Mouse (Mus musculus) lung, embryonic 14.5 days (tissue): ENCODE results near the gene Ltbp1. TPM values are rescaled to one million over a fixed set of nuclear protein-coding genes. Genes with fewer than 3 reads are reported as not detected.

ENCODE experiments used
- ATAC-seq: fragments of 200-750 bp; cut with Nextera tagmentation; 2 replicates; pipeline ENCODE4 v1.8.0; 2017; ENCODE audit warnings: mild to moderate bottlenecking, moderate TSS enrichment, moderate library complexity; ENCODE audit not compliant: insufficient read depth
- DNase-seq: peaks from one replicate; pipeline ENCODE4 v3.0.0-alpha.2; 2015
- H3K27ac ChIP-seq: fragments of 300-500 bp; sonication (generic); 2 replicates; pipeline ENCODE4 v1.5.1; 2014; ENCODE audit warnings: low read depth, mild to moderate bottlenecking, moderate library complexity
- H3K27me3 ChIP-seq: fragments of 300-500 bp; sonication (generic); 2 replicates; pipeline ENCODE4 v1.6.1; 2014; ENCODE audit warnings: low read length, control low read depth; ENCODE audit not compliant: insufficient read depth
- H3K36me3 ChIP-seq: fragments of 300-500 bp; sonication (generic); 2 replicates; pipeline ENCODE4 v1.6.1; 2014; ENCODE audit warnings: control low read depth; ENCODE audit not compliant: insufficient read depth
- H3K4me1 ChIP-seq: fragments of 300-500 bp; sonication (generic); 2 replicates; pipeline ENCODE4 v1.6.1; 2014; ENCODE audit warnings: antibody characterized with exemption, control low read depth; ENCODE audit not compliant: insufficient read depth
- H3K4me2 ChIP-seq: fragments of 300-500 bp; sonication (generic); 2 replicates; pipeline ENCODE4 v1.6.1; 2014; ENCODE audit warnings: mild to moderate bottlenecking
- H3K4me3 ChIP-seq: fragments of 300-500 bp; sonication (generic); 2 replicates; pipeline ENCODE4 v1.5.1; 2014; ENCODE audit warnings: low read depth, low read length
- H3K9ac ChIP-seq: fragments of 300-500 bp; sonication (generic); 2 replicates; pipeline ENCODE4 v1.6.1; 2014
- H3K9me3 ChIP-seq: fragments of 300-500 bp; sonication (generic); 2 replicates; pipeline ENCODE4 v1.6.1; 2016; ENCODE audit warnings: low read depth, low read length, control low read depth
- CTCF ChIP-seq: IDR thresholded peaks from 2 replicates; pipeline ENCODE4 v1.5.1; 2016; ENCODE audit warnings: antibody characterized with exemption, low read depth
- WGBS: fragments of 180-500 bp; shearing (Covaris S2); extraction: QIAGEN DNeasy Blood & Tissue Kit; methylation state at CpG from one replicate; pipeline ENCODE4 v1.1.7; 2014; 5-methylcytosine and 5-hydroxymethylcytosine counted together
- polyA plus RNA-seq: library from polyadenylated mRNA; unstranded; fragments of >200 nt; fragmentation: Nextera tagmentation; extraction: Ambion mirVana; gene quantifications from 2 replicates; pipeline ENCODE4 v1.2.1, GENCODE M21; 2014

Gene Ltbp1
- polyA plus RNA-seq, 1 experiment from 2014 or later, result 33.8 TPM

- ATAC-seq (no peak), DNase-seq (no peak)
- no peaks in the 10 kb centered on the region for H3K4me1 ChIP-seq
- no peak overlapping the region for H3K27ac ChIP-seq
- H3K27me3 ChIP-seq, result no peaks in the 10 kb centered on the region
- H3K4me3 ChIP-seq, result no peak overlapping the region
- H3K9me3 ChIP-seq, result no peaks in the 10 kb centered on the region
- H3K9ac ChIP-seq, result no peak overlapping the region
- H3K4me2 ChIP-seq, result no peak overlapping the region
- peaks cover 5% of the 10 kb centered on the region; the same call in 1 of the 2 replicates for H3K36me3 ChIP-seq
- TF ChIP-seq CTCF, result no peak
- 56% methylated on average over 1 of the region's 1 CpGs for WGBS
Measured at GRCm38 (mm10) chr17:75305714-75306113, 300.3 kb downstream of the Ltbp1 start.

GRCm38 (mm10) chr17:75307070-75308011, 302.0 kb downstream of the Ltbp1 start:
- no peak overlapping the region for H3K9ac ChIP-seq
- peak overlapping the region; percentile 80 for H3K27ac ChIP-seq
- no peak for TF ChIP-seq CTCF
- no peaks in the 10 kb centered on the region for H3K27me3 ChIP-seq
- DNase-seq (peak; percentile 68), ATAC-seq (peak; percentile 65; the same call in 1 of the 2 replicates)
- 51% methylated on average over 18 of the region's 18 CpGs for WGBS
- H3K9me3 ChIP-seq, result no peaks in the 10 kb centered on the region
- no peaks in the 10 kb centered on the region for H3K4me1 ChIP-seq
- peak overlapping the region; percentile 1; the same call in 1 of the 2 replicates for H3K4me2 ChIP-seq
- peaks cover 5% of the 10 kb centered on the region; the same call in 1 of the 2 replicates for H3K36me3 ChIP-seq
- H3K4me3 ChIP-seq, result no peak overlapping the region

- no peak overlapping the region for H3K4me2 ChIP-seq
- DNase-seq, result no peak
Measured at GRCm38 (mm10) chr17:75317106-75317505, 311.7 kb downstream of the Ltbp1 start.

GRCm38 (mm10) chr17:75323229-75323628, 317.9 kb downstream of the Ltbp1 start:
- peaks cover 11% of the 10 kb centered on the region; the same call in 1 of the 2 replicates for H3K36me3 ChIP-seq
- H3K4me3 ChIP-seq, result no peak overlapping the region
- no peaks in the 10 kb centered on the region for H3K27me3 ChIP-seq
- TF ChIP-seq CTCF, result no peak
- H3K27ac ChIP-seq, result no peak overlapping the region
- no peaks in the 10 kb centered on the region for H3K4me1 ChIP-seq
- DNase-seq, result no peak
- ATAC-seq, result no peak
- 62% methylated on average over 5 of the region's 5 CpGs for WGBS
- H3K4me2 ChIP-seq, result no peak overlapping the region
- no peaks in the 10 kb centered on the region for H3K9me3 ChIP-seq
- H3K9ac ChIP-seq, result no peak overlapping the region

More at GRCm38 (mm10) chr17:75317106-75317505, 311.7 kb downstream of the Ltbp1 start:
- Histone ChIP-seq H3K4me3 (no peak overlapping the region), H3K27ac (no peak overlapping the region), H3K4me1 (no peaks in the 10 kb centered on the region), H3K36me3 (peaks cover 10% of the 10 kb centered on the region), H3K9ac (no peak overlapping the region), H3K27me3 (no peaks in the 10 kb centered on the region), H3K9me3 (no peaks in the 10 kb centered on the region)
- no peak for ATAC-seq
- 71% methylated on average over 4 of the region's 4 CpGs for WGBS
- no peak for TF ChIP-seq CTCF

- no peaks in the 10 kb centered on the region for H3K4me1 ChIP-seq
- no peak overlapping the region for H3K4me3 ChIP-seq
- H3K36me3 ChIP-seq, result peaks cover 11% of the 10 kb centered on the region; the same call in 1 of the 2 replicates
- TF ChIP-seq CTCF, result no peak
- no peak overlapping the region for H3K4me2 ChIP-seq
- H3K27me3 ChIP-seq, result no peaks in the 10 kb centered on the region
- ATAC-seq, result no peak
- 81% methylated on average over 10 of the region's 10 CpGs for WGBS
- no peaks in the 10 kb centered on the region for H3K9me3 ChIP-seq
- H3K9ac ChIP-seq, result no peak overlapping the region
- no peak for DNase-seq
- no peak overlapping the region for H3K27ac ChIP-seq
Measured at GRCm38 (mm10) chr17:75323766-75324165, 318.4 kb downstream of the Ltbp1 start.

GRCm38 (mm10) chr17:75328102-75328639, 322.8 kb downstream of the Ltbp1 start:
- ATAC-seq, result no peak

GRCm38 (mm10) chr17:75330366-75330765, 325.0 kb downstream of the Ltbp1 start:
- no peak for TF ChIP-seq CTCF
- ATAC-seq, result no peak
- H3K36me3 ChIP-seq, result 0 out of 2 replicates have a peak, but pooled peaks cover 5% of the 10 kb centered on the region
- no peaks in the 10 kb centered on the region for H3K27me3 ChIP-seq
- DNase-seq, result no peak
- no peak overlapping the region for H3K4me2 ChIP-seq
- no peak overlapping the region for H3K9ac ChIP-seq
- no peaks in the 10 kb centered on the region for H3K9me3 ChIP-seq
- WGBS, result 93% methylated on average over 6 of the region's 6 CpGs
- H3K4me3 ChIP-seq, result no peak overlapping the region
- no peaks in the 10 kb centered on the region for H3K4me1 ChIP-seq
- H3K27ac ChIP-seq, result no peak overlapping the region

More at GRCm38 (mm10) chr17:75328102-75328639, 322.8 kb downstream of the Ltbp1 start:
- no peak overlapping the region for H3K27ac ChIP-seq
- no peak overlapping the region for H3K9ac ChIP-seq
- H3K4me2 ChIP-seq, result no peak overlapping the region
- TF ChIP-seq CTCF, result no peak
- 0 out of 2 replicates have a peak, but pooled peaks cover 5% of the 10 kb centered on the region for H3K36me3 ChIP-seq
- H3K9me3 ChIP-seq, result no peaks in the 10 kb centered on the region
- no peak for DNase-seq
- H3K4me1 ChIP-seq, result no peaks in the 10 kb centered on the region
- 81% methylated on average over 10 of the region's 10 CpGs for WGBS
- no peak overlapping the region for H3K4me3 ChIP-seq
- no peaks in the 10 kb centered on the region for H3K27me3 ChIP-seq
